Mouse (Mus musculus): ENCODE measurements around the gene Arid1b.

Gene Arid1b

DNA sequence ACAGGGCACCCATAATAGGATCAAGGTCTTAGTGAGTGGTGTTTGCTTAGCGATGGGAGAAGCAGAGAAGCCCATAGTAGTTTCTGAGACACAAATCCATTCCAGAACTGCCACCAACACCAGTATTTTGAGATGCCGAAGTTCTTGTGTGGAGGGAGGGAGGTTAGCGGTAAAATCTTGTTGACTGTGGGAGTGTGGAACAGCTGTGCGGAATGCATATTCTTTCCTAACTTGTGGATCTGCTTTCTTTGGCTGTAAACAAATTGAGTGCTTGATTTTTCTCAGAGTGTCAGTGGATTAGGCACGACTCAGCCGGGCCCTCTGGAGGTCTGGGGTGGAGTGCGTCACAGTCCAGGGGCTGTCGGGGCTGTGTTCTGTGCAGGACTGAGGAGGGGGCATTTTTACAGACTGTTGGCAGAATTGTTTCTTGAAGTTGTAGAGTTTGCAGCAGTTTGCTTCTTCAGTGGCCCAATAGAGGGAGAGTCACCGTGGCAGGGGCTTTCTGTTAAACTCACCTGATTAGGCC is 27.9 kb downstream of the Arid1b start:
- no peak for DNase-seq

GRCm38 (mm10) chr17:5023745-5024144 is 29.6 kb downstream of the Arid1b start:
- no peak for DNase-seq

DNA sequence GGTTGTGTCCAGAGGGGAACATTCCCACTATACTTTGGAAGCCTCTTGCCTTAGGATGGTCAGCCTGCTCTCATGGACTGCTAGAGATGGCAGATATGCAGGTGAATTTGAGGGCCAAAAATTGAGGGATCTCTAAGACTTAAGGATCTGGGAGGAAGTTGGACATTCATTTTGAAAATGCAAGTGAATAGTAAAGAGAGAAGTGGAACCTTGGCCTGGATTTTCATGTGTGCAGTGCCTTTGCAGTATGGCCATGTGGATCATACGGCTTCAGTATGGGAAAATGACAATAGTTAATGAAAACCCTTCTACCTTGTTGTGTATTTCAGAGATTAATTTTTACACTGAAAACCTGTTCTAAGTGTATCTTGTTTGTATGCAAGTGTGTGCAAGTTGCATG is 31.3 kb downstream of the Arid1b start:
- DNase-seq = no peak

GRCm38 (mm10) chr17:5026578-5026977 is 32.4 kb downstream of the Arid1b start:
- no peak for DNase-seq

- DNase-seq = no peak
Observed at GRCm38 (mm10) chr17:5029148-5029547, 35.0 kb downstream of the Arid1b start.

DNA sequence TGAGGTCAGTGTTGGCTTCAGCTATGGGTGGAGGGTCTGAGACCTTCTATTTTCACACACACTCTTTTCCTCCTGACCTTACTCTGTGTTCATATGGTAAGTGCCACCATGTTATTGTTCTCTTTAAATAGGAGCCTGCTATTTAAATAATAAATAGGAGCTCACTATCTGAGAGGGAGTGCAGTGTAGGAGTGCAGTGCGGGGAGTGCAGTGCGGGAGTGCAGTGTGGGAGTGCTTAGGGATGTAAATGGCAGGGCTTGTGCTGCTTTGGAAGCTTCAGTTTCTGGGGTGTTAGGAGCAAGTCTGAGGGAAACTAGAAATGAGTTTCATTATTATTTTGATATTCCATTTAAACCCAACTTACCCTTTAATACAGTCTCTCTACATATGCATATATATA is 36.2 kb downstream of the Arid1b start:
- no peak for DNase-seq

DNA sequence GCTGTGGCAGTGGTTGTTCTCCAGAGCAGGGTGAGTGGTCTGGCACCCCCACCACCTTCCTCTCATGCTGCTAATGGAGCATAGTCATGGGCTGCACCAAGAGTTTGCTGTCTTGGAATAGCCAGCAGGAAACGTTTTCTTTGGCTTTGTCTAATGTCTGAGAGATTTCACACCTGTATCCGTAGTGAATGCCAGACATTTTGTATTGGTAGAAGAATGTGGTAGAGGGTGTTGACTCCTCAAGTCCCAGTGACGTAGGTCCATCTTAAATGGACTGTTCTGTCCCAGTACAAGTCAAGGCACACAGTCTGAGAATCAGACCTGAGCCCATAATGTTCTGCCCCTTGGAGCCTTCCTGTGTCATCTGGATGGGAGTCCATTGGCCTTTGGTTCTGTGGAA is 39.2 kb downstream of the Arid1b start:
- peak; percentile 95 for DNase-seq

DNA sequence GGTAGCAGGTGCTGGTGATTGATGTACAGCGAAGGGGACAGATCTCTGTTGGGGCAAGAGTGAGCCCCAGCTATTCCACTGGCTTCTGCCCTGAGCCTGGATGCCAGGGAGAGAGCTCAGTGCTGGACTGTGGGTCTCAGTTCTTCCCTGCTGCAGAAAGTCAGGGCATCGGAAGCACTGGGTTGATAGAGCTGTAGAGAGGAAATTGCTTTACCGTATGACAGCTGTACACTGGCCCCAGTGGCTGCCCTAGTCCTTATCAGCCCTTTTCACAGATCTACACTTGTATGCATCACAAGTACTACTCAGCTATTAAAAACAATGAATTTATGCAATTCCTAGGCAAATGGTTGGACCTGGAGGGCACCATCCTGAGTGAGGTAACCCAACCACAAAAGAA is 40.1 kb downstream of the Arid1b start:
- peak; percentile 84 for DNase-seq

DNA sequence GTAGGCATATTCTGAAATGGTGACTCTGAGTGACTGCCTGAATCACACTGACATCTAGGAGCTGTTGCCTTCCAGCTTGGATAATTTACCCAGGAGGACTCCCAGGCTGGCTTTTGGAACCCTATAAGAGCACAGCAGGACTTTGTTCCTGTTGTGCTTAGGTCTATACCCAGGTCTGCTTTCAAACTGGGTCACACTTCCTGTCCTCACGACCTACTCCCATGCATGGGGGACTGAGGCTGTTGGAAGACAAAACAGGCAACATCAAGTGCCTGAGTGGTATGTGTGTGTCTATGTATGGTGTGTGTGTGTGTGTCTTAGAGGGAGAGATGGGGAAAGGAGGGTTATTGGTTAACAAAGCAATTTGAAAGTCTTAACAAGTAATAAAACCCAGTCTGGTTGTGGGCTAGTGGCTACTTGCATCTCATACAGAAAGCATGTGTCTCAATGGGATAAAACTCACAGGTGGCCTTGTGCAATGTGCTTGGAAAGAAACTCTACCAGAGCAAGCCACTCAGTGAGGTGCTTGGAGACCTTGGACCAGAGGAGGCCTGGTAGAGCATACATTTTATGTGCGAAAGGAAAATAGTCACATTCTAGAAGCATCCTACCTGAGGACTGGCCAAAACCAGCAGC is 42.2 kb downstream of the Arid1b start:
- no peak for DNase-seq

GRCm38 (mm10) chr17:5037199-5037598 is 43.1 kb downstream of the Arid1b start:
- DNase-seq = no peak

GRCm38 (mm10) chr17:5039826-5040225 is 45.7 kb downstream of the Arid1b start:
- no peak for DNase-seq

DNA sequence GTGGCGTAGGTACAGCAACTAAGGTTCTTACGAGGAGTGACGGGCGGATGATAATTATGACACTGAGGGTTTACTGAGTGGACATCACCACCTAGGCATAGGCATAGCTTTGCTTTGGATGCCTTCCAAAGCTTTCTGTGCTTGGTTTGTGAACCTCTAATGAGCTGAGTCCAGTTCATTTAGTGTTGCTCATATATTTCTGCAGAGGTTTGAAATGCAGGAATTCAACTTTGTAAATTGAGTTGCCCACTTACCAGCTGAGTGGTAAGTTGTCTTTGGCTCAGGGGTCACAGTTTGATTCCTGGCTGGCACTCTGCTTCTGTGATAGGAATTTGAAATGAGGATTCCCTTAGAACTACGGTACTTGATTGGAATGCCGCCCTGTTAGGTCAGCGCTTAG is 49.7 kb downstream of the Arid1b start:
- DNase-seq = no peak

- no peak for DNase-seq
Observed at GRCm38 (mm10) chr17:5045613-5046012, 51.5 kb downstream of the Arid1b start.

DNA sequence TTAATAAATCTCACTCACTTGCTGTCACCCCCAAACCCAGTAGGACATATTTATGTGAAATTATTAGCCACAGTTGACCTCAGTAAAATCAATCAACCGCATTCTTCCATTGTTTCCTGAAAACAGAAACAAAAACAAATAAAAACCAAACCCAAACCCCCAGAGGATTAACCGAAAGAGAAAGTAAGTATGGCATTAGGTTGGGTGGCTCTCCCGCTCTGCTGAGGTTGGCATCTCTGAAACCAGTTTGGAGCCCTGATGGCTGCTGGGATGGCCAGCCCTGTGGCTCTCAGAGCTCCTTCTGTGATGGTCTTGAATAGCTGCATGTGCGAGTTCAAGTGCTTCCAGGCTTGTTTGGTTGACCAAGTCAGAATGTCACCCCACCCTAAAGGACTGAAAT is 53.2 kb downstream of the Arid1b start:
- no peak for DNase-seq

DNA sequence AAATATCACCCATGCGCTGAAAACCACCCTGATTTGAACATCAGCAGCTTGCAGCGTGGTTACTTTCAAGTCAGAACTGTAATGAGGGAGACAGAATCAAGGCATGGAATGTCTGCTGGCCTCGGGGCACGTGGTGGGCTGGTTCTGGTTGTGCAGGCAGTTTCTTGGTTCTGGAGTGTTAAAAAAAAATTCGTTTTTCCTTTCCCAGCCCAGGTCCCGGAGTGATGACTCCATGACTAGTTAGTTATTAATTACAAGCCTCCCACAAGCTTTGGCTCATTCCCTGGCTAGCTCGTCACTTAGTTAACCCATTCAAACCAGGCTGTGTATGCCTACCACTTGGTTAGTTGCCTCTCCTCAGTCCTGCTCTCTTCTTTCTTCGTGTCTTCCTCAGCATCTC is 56.1 kb downstream of the Arid1b start:
- DNase-seq = no peak

- DNase-seq = peak; percentile 90
Observed at GRCm38 (mm10) chr17:5050970-5051530, 56.9 kb downstream of the Arid1b start.

DNA sequence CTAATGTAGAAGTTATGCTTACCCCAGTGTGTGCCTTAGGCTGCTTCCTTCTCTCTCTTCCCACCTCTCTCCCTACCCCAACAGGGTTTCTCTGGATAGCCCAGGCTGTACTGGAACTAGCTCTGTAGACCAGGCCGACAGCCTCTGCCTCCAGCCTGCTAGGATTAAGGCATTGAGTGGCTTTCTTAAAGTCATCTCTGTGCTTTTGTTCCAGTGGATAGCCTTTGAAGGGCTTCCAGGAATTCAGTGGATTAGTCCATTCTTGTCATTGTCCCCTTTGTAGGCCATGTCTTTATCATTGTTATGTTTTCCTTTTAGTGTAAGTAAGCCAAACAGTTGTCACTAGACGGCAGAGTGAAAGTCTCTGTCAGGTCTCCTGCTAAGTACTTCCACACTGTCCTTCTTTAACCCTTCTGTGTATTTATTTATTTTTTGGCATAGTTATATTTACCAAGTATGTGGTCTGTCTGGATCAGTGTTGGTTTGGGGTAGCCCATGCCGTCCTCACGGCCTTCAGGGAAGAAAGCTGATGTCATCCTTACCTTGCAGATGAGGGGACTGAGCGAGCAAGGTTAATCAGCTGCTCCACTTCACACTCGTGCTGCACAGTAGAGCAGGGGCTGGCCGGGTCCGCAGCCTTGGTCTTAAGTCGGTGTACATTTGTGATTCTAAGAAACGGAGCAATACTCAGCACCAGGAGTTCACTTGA is 58.1 kb downstream of the Arid1b start:
- DNase-seq = no peak

DNA sequence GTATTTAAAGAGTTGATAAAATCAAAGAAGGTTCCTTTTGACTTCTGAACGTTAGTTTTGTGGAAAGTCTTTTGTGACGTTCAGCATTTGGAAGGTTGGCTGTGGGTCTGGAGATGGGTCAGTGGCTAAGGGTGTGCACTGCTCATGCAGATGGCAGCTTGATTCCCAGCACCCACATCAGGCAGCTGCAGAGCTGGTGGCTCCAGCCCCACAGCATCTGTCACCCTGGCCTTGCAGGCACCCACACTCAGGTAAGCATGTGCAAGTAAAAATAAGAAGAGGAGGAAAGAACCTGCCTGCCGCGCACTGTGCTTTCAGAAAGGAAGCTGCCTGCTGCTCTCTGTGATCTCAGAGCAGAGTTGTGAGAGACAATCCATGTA is 58.7 kb downstream of the Arid1b start:
- no peak for DNase-seq

GRCm38 (mm10) chr17:5053201-5053600 is 59.1 kb downstream of the Arid1b start:
- DNase-seq = no peak

DNA sequence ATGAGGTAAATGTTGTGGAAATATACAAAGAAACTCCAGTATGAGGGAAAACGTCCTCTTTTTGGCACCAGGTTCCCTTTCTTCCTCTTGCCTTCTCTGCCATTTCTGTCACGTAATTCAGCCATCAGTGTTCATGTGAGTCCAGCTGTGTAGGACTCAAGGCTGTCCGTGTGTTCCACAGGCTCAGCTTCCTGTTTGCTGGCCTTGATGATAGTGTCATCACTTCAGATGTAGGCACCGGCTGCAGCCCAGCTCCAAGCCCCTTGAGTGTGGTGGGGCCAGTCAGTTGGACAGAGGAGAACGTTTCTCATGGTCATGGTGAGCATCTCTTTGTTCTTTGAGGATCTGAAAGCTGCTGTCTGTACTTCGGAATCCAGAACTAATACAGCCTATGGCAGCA is 61.3 kb downstream of the Arid1b start:
- no peak for DNase-seq

- no peak for DNase-seq
Observed at GRCm38 (mm10) chr17:5056654-5057053, 62.5 kb downstream of the Arid1b start.

GRCm38 (mm10) chr17:5057286-5057685 is 63.2 kb downstream of the Arid1b start:
- DNase-seq = no peak

- DNase-seq = peak; percentile 97
Observed at GRCm38 (mm10) chr17:5057944-5058720, 64.0 kb downstream of the Arid1b start.

All from heart, adult 11 months (tissue).